Mouse (Mus musculus) lung, embryonic 16.5 days (tissue): ENCODE results near the gene Hoxa7. TPM values are rescaled to one million over a fixed set of nuclear protein-coding genes. Genes with fewer than 3 reads are reported as not detected.
A peak's percentile ranks its signal among the peaks of the same experiment; 100 is the strongest.

Source experiments
- ATAC-seq: fragments of 200-750 bp; cut with Nextera tagmentation; 2 replicates; pipeline ENCODE4 v1.8.0; 2017; ENCODE audit warnings: low read depth, mild to moderate bottlenecking, moderate library complexity
- H3K27ac ChIP-seq: fragments of 300-500 bp; sonication (generic); 2 replicates; pipeline ENCODE4 v1.5.1; 2014; ENCODE audit warnings: mild to moderate bottlenecking, control low read depth, low read length
- H3K27me3 ChIP-seq: fragments of 300-500 bp; sonication (generic); 2 replicates; pipeline ENCODE4 v1.6.1; 2014; ENCODE audit warnings: low read depth, low read length, mixed read lengths; ENCODE audit not compliant: control insufficient read depth, insufficient read depth
- H3K36me3 ChIP-seq: fragments of 300-500 bp; sonication (generic); 2 replicates; pipeline ENCODE4 v1.6.1; 2014; ENCODE audit warnings: low read length; ENCODE audit not compliant: control insufficient read depth, insufficient read depth
- H3K4me1 ChIP-seq: fragments of 300-500 bp; sonication (generic); replicated peaks from 2 replicates; pipeline ENCODE4 v1.6.1; 2014; ENCODE audit warnings: low read length, mixed read lengths; ENCODE audit not compliant: control insufficient read depth, insufficient read depth
- H3K4me2 ChIP-seq: fragments of 300-500 bp; sonication (generic); 2 replicates; pipeline ENCODE4 v1.6.1; 2014; ENCODE audit warnings: low read depth, low read length, control low read depth
- H3K4me3 ChIP-seq: fragments of 300-500 bp; sonication (generic); 2 replicates; pipeline ENCODE4 v1.5.1; 2014; ENCODE audit warnings: mild to moderate bottlenecking, low read length, control low read depth
- H3K9ac ChIP-seq: fragments of 300-500 bp; sonication (generic); 2 replicates; pipeline ENCODE4 v1.6.1; 2014; ENCODE audit warnings: low read length, control low read depth
- H3K9me3 ChIP-seq: fragments of 300-500 bp; sonication (generic); 2 replicates; pipeline ENCODE4 v1.6.1; 2016; ENCODE audit warnings: low read length; ENCODE audit not compliant: control insufficient read depth
- WGBS: fragments of 180-500 bp; shearing (Covaris S2); extraction: QIAGEN DNeasy Blood & Tissue Kit; methylation state at CpG from one replicate; pipeline ENCODE4 v1.1.7; 2014; 5-methylcytosine and 5-hydroxymethylcytosine counted together
- polyA plus RNA-seq: library from polyadenylated mRNA; unstranded; fragments of >200 nt; fragmentation: Nextera tagmentation; extraction: Ambion mirVana; gene quantifications from 2 replicates; pipeline ENCODE4 v1.2.1, GENCODE M21; 2015

Gene Hoxa7
- polyA plus RNA-seq, 1 experiment from 2014 or later, result 5.8 TPM

DNA sequence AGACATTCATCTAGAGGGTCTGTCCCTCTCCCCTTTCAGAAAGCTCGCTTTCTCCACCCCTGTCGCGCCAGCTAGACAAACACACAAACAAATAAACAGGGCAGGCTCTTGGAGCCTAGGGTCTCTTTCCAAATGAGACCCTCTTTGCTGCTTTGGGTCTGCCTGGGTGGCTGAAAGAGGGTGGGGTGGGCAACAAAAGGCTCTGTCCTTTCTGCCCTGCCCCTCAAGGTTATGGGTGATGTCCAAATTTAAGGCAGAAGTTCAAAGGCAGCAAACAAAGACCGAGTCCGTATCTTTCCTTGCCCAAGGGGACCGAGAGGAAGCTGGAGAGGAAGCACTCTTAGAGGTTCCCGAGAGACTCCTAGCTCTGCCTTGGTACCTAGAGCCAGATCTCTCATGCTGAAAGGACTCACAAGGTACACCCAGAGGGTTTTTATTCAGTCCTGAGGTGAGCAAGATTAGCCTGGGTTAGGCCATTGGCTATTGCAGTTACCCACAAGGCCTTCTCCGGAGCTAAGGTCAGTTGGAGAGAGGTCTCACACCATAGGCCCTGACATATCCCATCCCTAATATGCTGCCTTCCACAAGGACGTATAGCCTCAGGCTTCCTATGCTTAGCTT lies 19.5 kb upstream of the Hoxa7 start:
- ATAC-seq, result no peak
- H3K27me3 ChIP-seq, result peaks cover 92% of the 10 kb centered on the region
- no peak overlapping the region for H3K27ac ChIP-seq
- H3K4me3 ChIP-seq, result no peak overlapping the region
- 9% methylated on average over 9 of the region's 9 CpGs for WGBS
- no peak overlapping the region for H3K4me2 ChIP-seq
- H3K4me1 ChIP-seq, result peaks cover 2% of the 10 kb centered on the region; the same call in 1 of the 2 replicates
- H3K36me3 ChIP-seq, result no peaks in the 10 kb centered on the region
- no peak overlapping the region for H3K9ac ChIP-seq
- no peaks in the 10 kb centered on the region for H3K9me3 ChIP-seq

DNA sequence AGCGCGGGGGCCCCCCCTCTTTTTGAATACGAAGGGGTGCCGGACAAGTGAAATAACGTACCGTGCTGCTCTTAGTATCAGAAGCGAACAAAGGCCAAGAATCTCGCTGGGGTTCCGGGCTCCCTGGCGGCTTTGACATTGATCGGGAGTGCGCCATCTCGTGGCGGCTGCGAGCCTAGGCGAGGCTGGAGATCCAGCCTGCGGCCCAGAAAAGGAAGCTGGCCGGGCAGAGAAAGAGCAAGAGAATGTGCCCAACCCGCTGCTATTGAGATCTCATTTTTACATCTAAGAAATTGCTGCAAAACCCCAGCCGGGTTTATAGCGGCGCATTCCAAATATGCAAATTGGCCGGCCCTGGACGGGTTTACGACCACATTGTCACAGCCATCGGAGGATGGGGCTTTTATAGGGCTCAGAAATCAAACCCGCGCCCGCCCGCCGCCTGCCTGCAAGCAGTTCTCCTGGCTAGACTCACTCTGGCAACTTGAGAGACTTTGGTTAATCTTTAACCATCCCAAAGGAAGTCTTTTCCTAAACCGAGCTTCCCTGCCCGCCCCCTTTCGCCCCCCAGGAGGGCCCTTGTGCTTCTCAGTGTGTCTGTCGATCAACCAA lies 18.8 kb upstream of the Hoxa7 start, which contains the start of gene Hoxa10:
Gene Hoxa10, minus strand, starts transcription at position 466 of the 612 bp plus-strand sequence.
- ATAC-seq, result peak; percentile 77
- Histone ChIP-seq H3K4me2 (peak within 1 kb of the TSS; percentile 15; the same call in 1 of the 2 replicates), H3K36me3 (no peaks in the 10 kb centered on the region), H3K27ac (no peak within 1 kb of the TSS), H3K27me3 (peaks cover 92% of the 10 kb centered on the region), H3K4me1 (peaks cover 2% of the 10 kb centered on the region; the same call in 1 of the 2 replicates), H3K4me3 (0 out of 2 replicates have a peak within 1 kb of the TSS, but pooled peaks have one; percentile 6), H3K9me3 (no peaks in the 10 kb centered on the region), H3K9ac (no peak within 1 kb of the TSS)
- 2% methylated on average over 35 of the region's 35 CpGs for WGBS

DNA sequence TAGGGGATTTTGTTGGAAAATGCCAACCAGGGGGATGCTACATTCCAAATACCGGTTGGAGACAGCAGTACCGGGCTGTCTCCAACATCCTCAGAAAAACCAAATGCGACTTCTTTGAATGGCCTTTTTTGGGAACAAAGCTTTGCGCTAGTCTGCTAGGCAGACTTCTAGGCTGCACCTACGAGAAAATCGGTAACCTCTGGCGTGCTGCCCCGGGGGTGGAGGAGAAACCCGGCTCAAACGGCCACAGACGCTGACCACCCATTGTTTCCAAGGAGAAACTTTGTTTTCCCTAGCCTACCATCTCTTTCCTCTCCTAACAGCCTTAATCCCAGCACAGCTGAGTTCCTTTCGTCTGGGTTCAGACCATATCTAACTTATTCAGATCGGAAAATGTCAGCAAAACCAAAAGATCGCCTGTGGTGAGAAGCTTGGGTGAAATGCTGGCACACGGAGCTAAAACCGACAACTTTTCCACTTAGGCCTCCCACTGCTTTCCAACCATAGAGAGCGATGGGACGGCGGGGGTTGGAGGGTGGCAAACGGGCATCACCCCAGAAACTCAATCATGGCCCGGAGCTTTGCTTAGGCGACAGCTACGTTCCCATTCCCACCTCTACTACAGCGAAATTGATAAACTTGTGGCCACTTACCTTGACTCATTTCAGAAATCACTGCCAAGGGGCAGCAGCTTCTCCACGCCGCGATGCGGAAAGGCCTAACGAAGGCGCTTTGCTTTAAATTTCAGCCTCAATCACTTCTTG lies 18.2 kb upstream of the Hoxa7 start:
- Histone ChIP-seq H3K9ac (no peak overlapping the region), H3K4me3 (no peak overlapping the region), H3K27ac (no peak overlapping the region), H3K36me3 (no peaks in the 10 kb centered on the region), H3K27me3 (peaks cover 92% of the 10 kb centered on the region), H3K4me2 (peak overlapping the region; percentile 15; the same call in 1 of the 2 replicates), H3K4me1 (no peaks in the 10 kb centered on the region; the same call in 1 of the 2 replicates), H3K9me3 (no peaks in the 10 kb centered on the region)
- 3% methylated on average over 30 of the region's 30 CpGs for WGBS
- ATAC-seq, result no peak

DNA sequence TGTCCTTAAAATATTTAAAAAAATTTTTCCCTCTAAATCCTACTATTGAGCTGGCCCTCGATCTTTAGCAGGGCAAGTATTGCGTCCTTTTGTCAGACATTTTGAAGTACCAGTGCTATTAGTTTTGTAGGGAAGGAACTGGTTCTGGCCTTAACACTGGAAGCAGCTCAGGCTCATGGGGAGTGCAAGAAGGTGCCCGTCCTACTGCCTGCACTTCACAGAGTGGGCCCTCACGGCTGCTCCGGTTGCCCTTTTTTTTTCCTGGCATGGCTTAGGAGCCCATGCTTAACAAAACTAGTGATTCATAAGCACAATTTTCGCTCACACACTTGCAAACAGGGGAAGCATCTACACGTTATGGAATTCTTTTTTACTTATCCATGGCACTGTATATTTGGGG lies 17.3 kb upstream of the Hoxa7 start:
- Histone ChIP-seq H3K9ac (no peak overlapping the region), H3K9me3 (no peaks in the 10 kb centered on the region), H3K4me2 (no peak overlapping the region), H3K27me3 (peaks cover 92% of the 10 kb centered on the region), H3K4me1 (no peaks in the 10 kb centered on the region; the same call in 1 of the 2 replicates), H3K4me3 (no peak overlapping the region), H3K27ac (no peak overlapping the region), H3K36me3 (no peaks in the 10 kb centered on the region)
- no peak for ATAC-seq
- WGBS, result 5% methylated on average over 7 of the region's 7 CpGs

GRCm38 (mm10) chr6:52238155-52238545 lies 16.5 kb upstream of the Hoxa7 start:
- H3K27ac ChIP-seq, result no peak overlapping the region
- H3K9ac ChIP-seq, result no peak overlapping the region
- 4% methylated on average over 7 of the region's 7 CpGs for WGBS
- H3K9me3 ChIP-seq, result no peaks in the 10 kb centered on the region
- no peaks in the 10 kb centered on the region for H3K36me3 ChIP-seq
- no peak overlapping the region for H3K4me3 ChIP-seq
- no peak for ATAC-seq
- no peaks in the 10 kb centered on the region; the same call in 1 of the 2 replicates for H3K4me1 ChIP-seq
- peaks cover 92% of the 10 kb centered on the region for H3K27me3 ChIP-seq
- no peak overlapping the region for H3K4me2 ChIP-seq

GRCm38 (mm10) chr6:52237346-52238154 lies 15.9 kb upstream of the Hoxa7 start:
- no peaks in the 10 kb centered on the region for H3K9me3 ChIP-seq
- 9% methylated on average over 10 of the region's 10 CpGs for WGBS
- no peak overlapping the region for H3K4me3 ChIP-seq
- H3K9ac ChIP-seq, result no peak overlapping the region
- no peak for ATAC-seq
- no peaks in the 10 kb centered on the region; the same call in 1 of the 2 replicates for H3K4me1 ChIP-seq
- no peak overlapping the region for H3K4me2 ChIP-seq
- H3K27me3 ChIP-seq, result peaks cover 91% of the 10 kb centered on the region
- H3K27ac ChIP-seq, result no peak overlapping the region
- no peaks in the 10 kb centered on the region for H3K36me3 ChIP-seq

DNA sequence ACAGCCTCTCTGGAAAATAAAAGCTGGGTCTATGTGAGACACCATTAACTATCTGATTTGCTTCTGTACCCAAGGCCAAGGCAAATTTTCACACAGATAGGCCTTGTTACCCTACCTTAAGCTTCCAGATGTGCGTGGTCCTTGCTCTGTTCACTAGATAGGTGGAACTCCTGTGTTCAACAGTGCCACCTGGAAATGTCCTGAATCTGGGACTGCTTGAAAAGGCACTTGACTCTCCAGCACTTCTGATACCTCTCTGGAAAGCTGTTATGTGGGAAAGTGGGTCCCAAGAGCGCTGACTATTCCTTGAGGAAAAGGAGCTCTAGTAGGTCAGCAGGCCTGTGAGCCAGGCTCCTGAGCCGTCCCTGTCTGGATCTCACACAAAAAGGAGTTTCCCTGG lies 15.2 kb upstream of the Hoxa7 start:
- no peaks in the 10 kb centered on the region; the same call in 1 of the 2 replicates for H3K4me1 ChIP-seq
- 19% methylated on average over 3 of the region's 3 CpGs for WGBS
- H3K36me3 ChIP-seq, result no peaks in the 10 kb centered on the region
- H3K27ac ChIP-seq, result no peak overlapping the region
- no peak overlapping the region for H3K4me2 ChIP-seq
- H3K9me3 ChIP-seq, result no peaks in the 10 kb centered on the region
- ATAC-seq, result no peak
- no peak overlapping the region for H3K9ac ChIP-seq
- H3K4me3 ChIP-seq, result no peak overlapping the region
- H3K27me3 ChIP-seq, result peaks cover 92% of the 10 kb centered on the region

GRCm38 (mm10) chr6:52235866-52236265 lies 14.2 kb upstream of the Hoxa7 start:
- Histone ChIP-seq H3K27me3 (peaks cover 88% of the 10 kb centered on the region), H3K4me2 (no peak overlapping the region)
- WGBS, result 18% methylated on average over 6 of the region's 6 CpGs

More at GRCm38 (mm10) chr6:52235866-52236265, 14.2 kb upstream of the Hoxa7 start:
- Histone ChIP-seq H3K27ac (no peak overlapping the region), H3K9ac (no peak overlapping the region), H3K4me1 (no peaks in the 10 kb centered on the region; the same call in 1 of the 2 replicates), H3K4me3 (no peak overlapping the region), H3K9me3 (no peaks in the 10 kb centered on the region), H3K36me3 (no peaks in the 10 kb centered on the region)
- ATAC-seq, result no peak
